Mouse (Mus musculus): Measurements from ENCODE around the gene Plxdc2.
A peak's percentile ranks its signal among the peaks of the same experiment; 100 is the strongest.

The Plxdc2 gene

DNA sequence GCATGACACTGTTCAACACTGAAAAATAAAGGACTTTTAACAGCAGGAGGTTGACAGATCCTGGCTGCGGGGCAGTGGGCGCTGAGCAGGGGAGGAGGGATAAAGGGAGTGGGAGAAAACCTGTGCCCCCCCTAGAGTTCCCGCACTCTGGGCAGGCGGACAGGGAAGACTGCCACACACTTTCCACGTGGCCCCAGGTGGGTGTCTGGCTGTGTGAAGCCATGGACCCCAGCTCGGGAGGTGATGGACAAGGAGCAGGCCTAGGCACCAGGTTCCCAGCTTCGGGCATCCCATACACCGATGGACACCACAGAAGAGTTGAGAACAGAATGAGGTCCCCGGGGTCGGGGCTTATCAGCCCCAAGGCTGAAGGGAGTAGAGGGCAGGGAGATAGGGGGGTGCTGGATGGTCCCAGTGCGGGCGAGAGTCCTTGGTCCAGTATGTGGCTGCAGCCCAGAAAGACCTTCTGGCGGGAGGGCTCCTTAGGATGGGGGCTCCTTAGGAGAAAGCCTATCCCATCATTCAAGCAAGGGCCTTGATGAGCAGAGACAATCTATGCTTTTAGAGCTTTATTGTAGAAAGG, 215.2 kb downstream of the Plxdc2 start:
- no peak for DNase-seq (ENCODE audit: low spot score)

DNA sequence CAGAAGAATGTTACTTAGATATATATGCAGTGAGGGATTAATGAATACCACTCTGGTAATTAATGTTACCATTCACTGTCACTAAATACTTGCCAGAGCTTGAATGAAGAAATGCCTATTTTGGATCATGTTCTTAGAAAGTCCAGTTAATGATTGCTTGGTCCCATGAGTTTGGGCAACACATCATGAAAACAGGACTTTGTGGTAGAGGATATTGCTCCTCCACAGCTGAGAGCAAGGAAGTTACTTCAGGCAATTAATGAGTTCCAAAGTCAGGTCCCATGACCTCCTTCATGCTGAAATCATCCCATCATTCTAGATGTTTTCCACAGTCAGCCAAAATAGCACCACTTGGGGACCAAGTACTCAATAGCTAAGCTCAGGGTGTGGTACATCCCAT, 220.5 kb downstream of the Plxdc2 start:
- no peak for DNase-seq (ENCODE audit: low spot score)

DNA sequence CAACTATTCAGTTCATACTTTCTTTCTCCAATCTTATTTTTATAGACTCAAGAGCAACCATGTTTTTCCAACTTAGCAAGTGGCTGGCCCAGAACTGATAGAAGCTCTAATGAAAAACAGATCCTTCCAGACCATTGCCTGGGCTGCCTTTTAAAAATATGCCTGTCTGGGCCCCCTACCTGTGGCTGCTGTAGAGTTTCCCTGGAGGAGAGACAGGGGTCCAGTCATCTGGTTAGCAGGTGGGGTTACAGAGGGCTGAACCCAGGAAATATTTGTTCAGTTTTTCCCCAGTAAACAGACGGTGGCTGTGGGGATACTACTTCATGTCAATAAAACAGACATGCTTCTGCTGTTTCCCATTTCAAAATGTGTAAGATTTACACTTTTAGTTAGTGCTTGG, 222.0 kb downstream of the Plxdc2 start:
- DNase-seq (ENCODE audit: low spot score): no peak

GRCm38 (mm10) chr2:16588546-16588945, 232.4 kb downstream of the Plxdc2 start:
- no peak for DNase-seq (ENCODE audit: low spot score)

DNA sequence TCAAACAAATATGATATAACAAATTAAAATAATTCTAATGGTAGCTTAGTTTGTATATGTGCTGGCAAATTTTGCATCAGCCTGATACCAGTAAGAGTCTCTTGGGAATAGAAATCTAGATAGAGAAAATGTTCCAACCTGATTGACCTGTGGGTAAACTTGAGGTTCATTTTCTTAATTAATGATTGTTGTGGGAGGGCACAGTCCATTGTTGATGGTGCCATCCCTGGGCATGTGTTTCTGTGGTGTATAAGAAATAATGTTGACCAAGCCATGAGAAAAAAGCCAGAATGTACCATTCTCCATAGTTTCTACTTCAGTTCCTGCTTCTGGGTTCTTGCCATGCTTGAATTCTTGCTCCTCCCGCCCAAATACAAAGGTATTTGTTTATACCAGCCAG, 239.3 kb downstream of the Plxdc2 start:
- DNase-seq (ENCODE audit: low spot score): no peak

DNA sequence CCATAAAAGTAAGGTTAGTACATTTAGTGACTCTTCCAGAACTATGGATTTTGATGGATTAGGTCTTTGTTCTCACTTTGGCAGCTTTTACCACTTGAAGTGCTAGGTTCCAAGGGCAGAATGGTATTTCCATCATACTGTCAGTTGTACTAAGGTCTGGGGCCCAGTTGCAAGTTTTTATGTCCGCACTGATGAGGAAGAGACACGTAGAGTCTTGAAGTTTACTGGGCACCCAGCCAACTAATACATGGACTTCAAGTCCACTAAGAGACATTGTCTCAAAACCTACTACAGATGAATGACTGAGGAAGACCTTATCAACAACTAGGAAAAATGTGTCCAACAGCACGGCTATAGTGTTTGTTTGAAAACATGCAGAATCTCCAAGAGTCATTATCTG, 242.1 kb downstream of the Plxdc2 start:
- DNase-seq (ENCODE audit: low spot score): no peak

DNA sequence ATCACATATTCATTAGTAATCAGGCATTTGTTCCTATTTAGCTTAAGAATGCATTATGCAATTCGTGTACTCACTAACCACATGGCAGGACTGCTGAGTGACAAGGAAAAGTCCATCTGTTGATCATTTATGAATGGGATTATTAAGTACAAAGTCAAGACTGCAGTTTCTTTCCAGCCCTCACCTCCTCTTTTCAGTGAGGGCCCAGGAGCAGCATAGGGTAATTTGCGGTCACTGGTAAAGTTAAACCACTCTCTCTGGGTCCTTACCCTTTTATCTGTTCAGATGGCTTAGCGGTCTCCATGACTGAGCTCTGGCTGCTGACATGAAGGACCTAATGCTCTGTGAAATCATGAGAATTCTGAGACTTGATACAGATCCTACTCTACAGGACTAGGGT, 248.2 kb downstream of the Plxdc2 start:
- no peak for DNase-seq (ENCODE audit: low spot score)

- no peak for DNase-seq (ENCODE audit: low spot score)
Measured at GRCm38 (mm10) chr2:16607792-16608586, 251.9 kb downstream of the Plxdc2 start.

- no peak for DNase-seq (ENCODE audit: low spot score)
Measured at GRCm38 (mm10) chr2:16642061-16642460, 286.0 kb downstream of the Plxdc2 start.

GRCm38 (mm10) chr2:16651713-16652112, 295.6 kb downstream of the Plxdc2 start:
- no peak for DNase-seq (ENCODE audit: low spot score)

DNA sequence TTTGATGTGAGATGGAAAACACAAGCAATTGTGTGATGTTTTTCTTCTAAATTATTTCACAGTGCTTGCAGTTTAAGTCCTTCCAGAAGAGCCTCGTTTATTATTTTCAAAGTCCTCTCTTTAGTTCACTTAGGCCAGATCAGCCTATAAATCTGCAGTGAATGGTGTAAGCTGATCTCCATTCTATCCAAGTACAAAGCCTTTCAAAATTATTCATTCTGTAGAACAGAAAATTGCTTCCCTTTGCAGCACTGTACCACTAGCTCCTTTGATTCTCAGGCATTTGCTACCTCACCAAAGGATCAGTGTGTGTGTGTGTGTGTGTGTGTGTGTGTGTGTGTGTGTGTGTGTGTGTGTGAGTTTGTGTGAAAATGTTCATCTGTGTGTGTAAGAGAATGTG, 308.4 kb downstream of the Plxdc2 start:
- DNase-seq (ENCODE audit: low spot score): no peak

- no peak for DNase-seq (ENCODE audit: low spot score)
Measured at GRCm38 (mm10) chr2:16668391-16668790, 312.3 kb downstream of the Plxdc2 start.

DNA sequence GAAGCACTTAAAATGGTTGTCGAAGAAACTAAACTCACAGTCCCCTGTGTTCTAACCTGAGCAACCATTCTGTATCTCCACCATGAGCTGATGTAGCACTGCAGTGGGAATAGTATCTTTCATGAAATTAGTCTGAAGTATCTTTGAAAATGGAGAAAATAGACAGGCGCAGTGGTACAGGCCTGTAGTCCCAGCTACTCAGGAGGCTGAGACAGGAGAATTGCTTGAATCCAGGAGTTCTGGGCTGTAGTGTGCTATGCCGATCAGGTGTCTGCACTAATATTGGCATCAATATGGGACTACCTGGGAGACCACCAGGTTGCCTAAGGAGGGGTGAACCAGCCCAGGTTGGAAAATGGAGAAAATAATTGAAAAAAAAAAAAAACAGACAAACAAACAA, 326.8 kb downstream of the Plxdc2 start:
- DNase-seq (ENCODE audit: low spot score): no peak

GRCm38 (mm10) chr2:16683739-16684138, 327.6 kb downstream of the Plxdc2 start:
- DNase-seq (ENCODE audit: low spot score): no peak

- DNase-seq (ENCODE audit: low spot score): no peak
Measured at GRCm38 (mm10) chr2:16684529-16684928, 328.4 kb downstream of the Plxdc2 start.

DNA sequence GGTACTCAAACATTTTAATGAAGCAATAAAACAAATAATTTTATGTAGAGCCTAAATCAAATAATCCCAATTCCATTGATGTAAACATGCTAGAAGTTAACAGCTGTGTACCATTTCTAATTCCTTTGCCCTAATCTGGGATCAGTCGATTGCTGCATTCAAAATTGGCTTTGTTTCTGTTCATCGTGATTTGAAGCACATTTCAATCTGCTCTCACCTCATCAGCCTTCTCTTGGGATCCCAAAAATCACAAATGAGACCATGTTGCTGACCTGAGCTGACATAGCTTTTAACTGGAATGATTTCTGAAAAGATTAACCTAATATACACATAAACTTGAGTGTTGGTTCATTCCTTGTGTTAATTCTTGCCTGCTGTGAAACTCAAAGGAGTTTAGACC, 340.3 kb downstream of the Plxdc2 start:
- DNase-seq (ENCODE audit: low spot score): no peak

DNA sequence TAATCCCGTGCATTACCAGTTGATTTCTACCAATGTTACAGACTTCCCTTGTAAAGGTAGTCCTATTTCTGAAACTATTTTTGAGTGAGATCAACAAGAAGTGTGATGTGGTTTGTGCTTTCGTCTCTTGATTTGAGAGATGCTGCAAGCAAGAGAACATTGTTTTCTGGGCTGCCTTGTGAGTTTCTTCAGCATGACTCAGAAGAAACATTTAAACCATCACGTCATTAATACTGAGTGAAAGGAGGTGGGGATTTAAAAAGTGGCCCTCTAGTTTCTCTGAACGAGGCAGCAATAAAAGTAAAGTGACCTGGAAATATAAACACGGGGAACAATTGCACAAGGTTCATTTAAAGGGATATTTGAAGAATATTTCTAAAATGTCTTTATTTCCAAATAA, 341.1 kb downstream of the Plxdc2 start:
- DNase-seq (ENCODE audit: low spot score): no peak

- DNase-seq (ENCODE audit: low spot score): no peak
Measured at GRCm38 (mm10) chr2:16706227-16706626, 350.1 kb downstream of the Plxdc2 start.

DNA sequence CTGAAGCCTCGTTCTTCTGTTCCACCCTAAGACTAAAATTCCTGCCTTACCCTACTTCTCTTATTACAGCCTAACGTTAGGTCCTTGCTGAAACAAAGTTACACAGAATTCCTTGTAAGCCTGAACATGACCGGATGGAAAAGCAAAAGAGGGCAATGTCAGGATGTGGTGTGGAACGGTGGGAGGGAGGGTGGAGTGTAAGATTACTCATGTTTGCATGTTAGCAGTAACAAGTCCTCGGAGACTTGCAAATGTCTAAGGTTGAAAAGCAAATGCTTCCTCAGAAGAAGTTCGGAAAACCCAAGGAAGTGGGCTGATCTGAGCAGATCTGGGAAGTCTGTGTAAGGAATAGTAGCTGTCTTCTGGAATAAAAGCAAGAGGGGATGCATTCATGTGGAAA, 353.8 kb downstream of the Plxdc2 start:
- no peak for DNase-seq (ENCODE audit: low spot score)

- DNase-seq (ENCODE audit: low spot score): no peak
Measured at GRCm38 (mm10) chr2:16731033-16731432, 374.9 kb downstream of the Plxdc2 start.

DNA sequence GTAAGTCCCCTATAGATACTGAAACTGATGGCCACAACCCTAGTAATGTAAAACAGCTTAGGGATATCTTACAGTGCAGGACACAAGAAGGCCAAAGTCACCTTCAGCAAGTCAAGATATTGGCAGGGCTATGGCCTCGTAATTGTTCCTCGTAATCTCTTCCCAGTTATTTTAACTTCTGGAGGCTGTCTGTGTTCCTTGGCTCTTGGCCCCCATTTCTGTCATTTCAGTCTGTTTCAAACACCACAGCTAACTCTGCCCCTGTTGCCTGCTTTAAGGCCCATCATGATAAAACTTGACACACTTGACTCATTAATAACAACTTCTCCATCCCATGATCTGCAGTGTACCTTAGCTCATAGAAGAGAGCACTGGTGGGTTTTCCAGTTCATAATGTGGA, 378.3 kb downstream of the Plxdc2 start:
- DNase-seq (ENCODE audit: low spot score): no peak

- peak; percentile 60 for DNase-seq (ENCODE audit: low spot score)
Measured at GRCm38 (mm10) chr2:16738241-16738640, 382.1 kb downstream of the Plxdc2 start.

- DNase-seq (ENCODE audit: low spot score): no peak
Measured at GRCm38 (mm10) chr2:16741813-16742212, 385.7 kb downstream of the Plxdc2 start.

DNA sequence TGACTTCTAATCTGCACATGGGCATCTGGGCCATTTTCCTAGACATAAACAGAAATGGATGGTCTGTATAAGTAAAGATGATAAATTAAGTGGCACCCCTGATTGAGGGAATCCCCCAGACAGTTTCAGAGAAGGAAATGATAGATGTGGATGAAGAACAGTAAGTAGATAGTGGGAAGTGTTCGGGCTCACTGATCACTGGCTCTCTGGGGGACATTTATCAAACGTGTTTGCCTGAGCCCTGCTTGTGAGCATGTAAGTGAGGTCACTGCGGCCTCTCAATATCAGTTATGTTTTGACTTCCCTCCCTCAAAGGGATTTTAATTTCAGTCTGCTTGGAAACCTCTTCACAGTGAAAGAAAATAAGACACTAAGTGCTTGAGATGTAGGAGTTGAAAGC, 387.5 kb downstream of the Plxdc2 start:
- no peak for DNase-seq (ENCODE audit: low spot score)

Data from ovary, postnatal 36 days (tissue).